Mouse (Mus musculus) CH12.LX (cell line): Measurements from ENCODE around the gene Brms1l.
A peak's percentile ranks its signal among the peaks of the same experiment; 100 is the strongest.

Experiments used
- CTCF ChIP-seq, 2 experiments: IDR thresholded peaks in 1 of 2; conservative IDR thresholded peaks in 1 of 2; 2 replicates each; pipeline ENCODE4 v1.5.1; 2011 to 2012; ENCODE audit warnings: low read depth in 2 of 2, low read length in 2 of 2, improper control_type of control experiment in 1 of 2, inconsistent platforms in 1 of 2, mild to moderate bottlenecking in 1 of 2, moderate library complexity in 1 of 2
- ELF1 ChIP-seq: IDR thresholded peaks from 2 replicates; pipeline ENCODE4 v1.6.1; 2014; ENCODE audit warnings: low read depth, mild to moderate bottlenecking, inconsistent platforms, low read length, improper control_type of control experiment
- ETS1 ChIP-seq: conservative IDR thresholded peaks from 2 replicates; pipeline ENCODE4 v1.6.1; 2012; ENCODE audit warnings: low read depth, mild to moderate bottlenecking, inconsistent platforms, low read length, improper control_type of control experiment, moderate library complexity
- POLR2A ChIP-seq: IDR thresholded peaks from 2 replicates; pipeline ENCODE4 v1.6.1; 2011; ENCODE audit warnings: low read depth, mild to moderate bottlenecking, improper control_type of control experiment, low read length

- TF ChIP-seq CTCF (conservative IDR thresholded peaks at IDR 0.05 in 1 of 2, IDR thresholded peaks at IDR 0.05 in 1 of 2; ENCODE audit: low read depth in 2 of 2, low read length in 2 of 2) (peak in 1 of 2 experiments; percentile 12; a peak in 1 of 4 replicates), POLR2A (no peak), ELF1 (no peak), ETS1 (no peak)
Observed at GRCm38 (mm10) chr12:55825537-55825936, 10.6 kb upstream of the Brms1l start.
